Mouse (Mus musculus): Measurements from ENCODE around the gene Mtus2. TPM values are rescaled to one million over a fixed set of nuclear protein-coding genes. Genes with fewer than 3 reads are reported as not detected.
"Not testable (repeated sequence)": the region's sequence is repeated elsewhere in the genome, so short reads cannot be mapped to it uniquely, and the experiment has no call there.

Gene Mtus2
- polyA plus RNA-seq, 1 experiment from 2014 or later: 6.9 TPM

- no peak overlapping the region for H3K4me2 ChIP-seq
- H3K27me3 ChIP-seq: no peaks in the 10 kb centered on the region
- H3K4me1 ChIP-seq (replicated peaks): no peaks in the 10 kb centered on the region
- no peak overlapping the region for H3K9ac ChIP-seq (replicated peaks)
- ATAC-seq (ENCODE audit: insufficient number of reproducible peaks, insufficient read depth, low FRiP score, low TSS enrichment, low read depth): no peak
- H3K27ac ChIP-seq: no peak overlapping the region
- no peaks in the 10 kb centered on the region for H3K9me3 ChIP-seq
- no peak overlapping the region for H3K4me3 ChIP-seq (replicated peaks)
- H3K36me3 ChIP-seq: no peaks in the 10 kb centered on the region
- 81% methylated on average over 7 of the region's 7 CpGs for WGBS
Measured at GRCm38 (mm10) chr5:147928668-147929497, 28.2 kb upstream of the Mtus2 start.

- WGBS: 87% methylated on average over 13 of the region's 13 CpGs
- Histone ChIP-seq H3K9me3 (peaks cover 7% of the 10 kb centered on the region; the same call in 1 of the 2 replicates), H3K27ac (no peak overlapping the region), H3K36me3 (no peaks in the 10 kb centered on the region), H3K4me3 (replicated peaks) (no peak overlapping the region), H3K27me3 (no peaks in the 10 kb centered on the region), H3K4me2 (no peak overlapping the region), H3K4me1 (replicated peaks) (no peaks in the 10 kb centered on the region), H3K9ac (replicated peaks) (no peak overlapping the region)
- ATAC-seq (ENCODE audit: insufficient number of reproducible peaks, insufficient read depth, low FRiP score, low TSS enrichment, low read depth): no peak
Measured at GRCm38 (mm10) chr5:147935096-147935495, 22.0 kb upstream of the Mtus2 start.

- H3K4me2 ChIP-seq: no peak overlapping the region
- no peak overlapping the region for H3K4me3 ChIP-seq (replicated peaks)
- peaks cover 21% of the 10 kb centered on the region; the same call in 1 of the 2 replicates for H3K9me3 ChIP-seq
- no peak overlapping the region for H3K9ac ChIP-seq (replicated peaks)
- no peaks in the 10 kb centered on the region for H3K27me3 ChIP-seq
- ATAC-seq (ENCODE audit: insufficient number of reproducible peaks, insufficient read depth, low FRiP score, low TSS enrichment, low read depth): no peak
- H3K36me3 ChIP-seq: no peaks in the 10 kb centered on the region
- 81% methylated on average over 5 of the region's 5 CpGs for WGBS
- no peak overlapping the region for H3K27ac ChIP-seq
- no peaks in the 10 kb centered on the region for H3K4me1 ChIP-seq (replicated peaks)
Measured at GRCm38 (mm10) chr5:147939226-147939625, 17.9 kb upstream of the Mtus2 start.

- no peak for ATAC-seq (ENCODE audit: insufficient number of reproducible peaks, insufficient read depth, low FRiP score, low TSS enrichment, low read depth)
- H3K4me3 ChIP-seq (replicated peaks): no peak overlapping the region
- no peaks in the 10 kb centered on the region for H3K36me3 ChIP-seq
- H3K27me3 ChIP-seq: no peaks in the 10 kb centered on the region; the same call in 1 of the 2 replicates
- peaks cover 13% of the 10 kb centered on the region; the same call in 1 of the 2 replicates for H3K9me3 ChIP-seq
- no peak overlapping the region for H3K9ac ChIP-seq (replicated peaks)
- no peak overlapping the region for H3K27ac ChIP-seq
- H3K4me2 ChIP-seq: no peak overlapping the region
- no peaks in the 10 kb centered on the region for H3K4me1 ChIP-seq (replicated peaks)
- 36% methylated on average over 5 of the region's 5 CpGs for WGBS
Measured at GRCm38 (mm10) chr5:147945000-147945666, 12.0 kb upstream of the Mtus2 start.

GRCm38 (mm10) chr5:147949881-147950280 lies 7.2 kb upstream of the Mtus2 start:
- no peak overlapping the region for H3K4me3 ChIP-seq (replicated peaks)
- H3K36me3 ChIP-seq: no peaks in the 10 kb centered on the region
- ATAC-seq (ENCODE audit: insufficient number of reproducible peaks, insufficient read depth, low FRiP score, low TSS enrichment, low read depth): no peak
- no peaks in the 10 kb centered on the region; the same call in 1 of the 2 replicates for H3K27me3 ChIP-seq
- 74% methylated on average over 14 of the region's 14 CpGs for WGBS
- H3K4me2 ChIP-seq: no peak overlapping the region
- no peaks in the 10 kb centered on the region for H3K4me1 ChIP-seq (replicated peaks)
- no peak overlapping the region for H3K9ac ChIP-seq (replicated peaks)
- no peak overlapping the region for H3K27ac ChIP-seq
- H3K9me3 ChIP-seq: no peaks in the 10 kb centered on the region

- peaks cover 5% of the 10 kb centered on the region for H3K4me1 ChIP-seq (replicated peaks)
- no peak for ATAC-seq (ENCODE audit: insufficient number of reproducible peaks, insufficient read depth, low FRiP score, low TSS enrichment, low read depth)
- H3K9ac ChIP-seq (replicated peaks): no peak overlapping the region
- WGBS: 50% methylated on average over 2 of the region's 2 CpGs
- peaks cover 18% of the 10 kb centered on the region for H3K27me3 ChIP-seq
- H3K27ac ChIP-seq: no peak overlapping the region
- no peaks in the 10 kb centered on the region for H3K9me3 ChIP-seq
- no peak overlapping the region for H3K4me2 ChIP-seq
- H3K36me3 ChIP-seq: no peaks in the 10 kb centered on the region
- H3K4me3 ChIP-seq (replicated peaks): no peak overlapping the region
Measured at GRCm38 (mm10) chr5:147951751-147952150, 5.4 kb upstream of the Mtus2 start.

GRCm38 (mm10) chr5:147953181-147953580 lies 3.9 kb upstream of the Mtus2 start:
- not testable (repeated sequence) for H3K36me3 ChIP-seq; H3K4me2 ChIP-seq; H3K4me3 ChIP-seq (replicated peaks); H3K9me3 ChIP-seq; ATAC-seq (ENCODE audit: insufficient number of reproducible peaks, insufficient read depth, low FRiP score, low TSS enrichment, low read depth); H3K9ac ChIP-seq (replicated peaks); H3K27ac ChIP-seq
- Histone ChIP-seq H3K4me1 (replicated peaks) (peaks cover 14% of the 10 kb centered on the region), H3K27me3 (peaks cover 32% of the 10 kb centered on the region)
- 83% methylated on average over 5 of the region's 5 CpGs for WGBS

- ATAC-seq (ENCODE audit: insufficient number of reproducible peaks, insufficient read depth, low FRiP score, low TSS enrichment, low read depth): no peak
- peaks cover 14% of the 10 kb centered on the region for H3K4me1 ChIP-seq (replicated peaks)
- 33% methylated on average over 5 of the region's 5 CpGs for whole genome bisulfite sequencing
Measured at GRCm38 (mm10) chr5:147955671-147956070, 1.4 kb upstream of the Mtus2 start.

GRCm38 (mm10) chr5:147956421-147956820 lies 699 bp upstream of the Mtus2 start:
- H3K4me2 ChIP-seq: peak overlapping the region; percentile 97
- H3K4me3 ChIP-seq (replicated peaks): peak overlapping the region; percentile 57
- no peak for ATAC-seq (ENCODE audit: insufficient number of reproducible peaks, insufficient read depth, low FRiP score, low TSS enrichment, low read depth)
- no peak overlapping the region for H3K27ac ChIP-seq
- 1% methylated on average over 11 of the region's 11 CpGs for WGBS
- no peaks in the 10 kb centered on the region for H3K9me3 ChIP-seq
- H3K4me1 ChIP-seq (replicated peaks): peaks cover 14% of the 10 kb centered on the region
- H3K36me3 ChIP-seq: no peaks in the 10 kb centered on the region
- H3K27me3 ChIP-seq: peaks cover 45% of the 10 kb centered on the region
- no peak overlapping the region for H3K9ac ChIP-seq (replicated peaks)

More at GRCm38 (mm10) chr5:147955671-147956070, 1.4 kb upstream of the Mtus2 start:
- Histone ChIP-seq H3K27me3 (peaks cover 42% of the 10 kb centered on the region), H3K9me3 (no peaks in the 10 kb centered on the region), H3K4me2 (no peak overlapping the region), H3K27ac (no peak overlapping the region), H3K4me3 (replicated peaks) (no peak overlapping the region), H3K36me3 (no peaks in the 10 kb centered on the region), H3K9ac (replicated peaks) (no peak overlapping the region)

GRCm38 (mm10) chr5:147957592-147958271 lies 612 bp downstream of the Mtus2 start:
- Histone ChIP-seq H3K4me2 (peak overlapping the region; percentile 97), H3K27ac (no peak overlapping the region)
- ATAC-seq (ENCODE audit: insufficient number of reproducible peaks, insufficient read depth, low FRiP score, low TSS enrichment, low read depth): no peak

GRCm38 (mm10) chr5:147958552-147958951 lies 1.4 kb downstream of the Mtus2 start:
- Histone ChIP-seq H3K27ac (no peak overlapping the region), H3K4me1 (replicated peaks) (peaks cover 14% of the 10 kb centered on the region), H3K27me3 (peaks cover 59% of the 10 kb centered on the region), H3K9me3 (no peaks in the 10 kb centered on the region), H3K9ac (replicated peaks) (no peak overlapping the region), H3K4me3 (replicated peaks) (no peak overlapping the region), H3K4me2 (no peak overlapping the region), H3K36me3 (no peaks in the 10 kb centered on the region)
- no peak for ATAC-seq (ENCODE audit: insufficient number of reproducible peaks, insufficient read depth, low FRiP score, low TSS enrichment, low read depth)
- 44% methylated on average over 13 of the region's 13 CpGs for WGBS

More at GRCm38 (mm10) chr5:147957592-147958271, 612 bp downstream of the Mtus2 start:
- Histone ChIP-seq H3K4me1 (replicated peaks) (peaks cover 14% of the 10 kb centered on the region), H3K27me3 (peaks cover 53% of the 10 kb centered on the region), H3K4me3 (replicated peaks) (peak overlapping the region; percentile 57), H3K36me3 (no peaks in the 10 kb centered on the region), H3K9ac (replicated peaks) (peak overlapping the region; percentile 35), H3K9me3 (no peaks in the 10 kb centered on the region)
- WGBS: under 1% methylated on average over 42 of the region's 42 CpGs

Measured in limb, embryonic 12.5 days (tissue).